Mouse (Mus musculus) CD8-positive naive resting alpha-beta T cell, adult 2 months (primary cell): ENCODE results near the gene Slmap.
A peak's percentile ranks its signal among the peaks of the same experiment; 100 is the strongest.
"Not testable (repeated sequence)": the region's sequence is repeated elsewhere in the genome, so short reads cannot be mapped to it uniquely, and the experiment has no call there.

Experiments
- DNase-seq, 2 experiments: peaks; one replicate each; pipeline ENCODE4 v3.0.0; 2022; ENCODE audit warnings: low read depth in 2 of 2, low spot score in 2 of 2

Slmap gene

GRCm38 (mm10) chr14:26533267-26533666, 1.5 kb downstream of the Slmap start:
- no peak for DNase-seq

GRCm38 (mm10) chr14:26532752-26533151, 2.0 kb downstream of the Slmap start:
- DNase-seq: no peak

GRCm38 (mm10) chr14:26531410-26532313, 3.1 kb downstream of the Slmap start:
- no peak for DNase-seq

- DNase-seq: no peak
Observed at GRCm38 (mm10) chr14:26530350-26530749, 4.4 kb downstream of the Slmap start.

DNA sequence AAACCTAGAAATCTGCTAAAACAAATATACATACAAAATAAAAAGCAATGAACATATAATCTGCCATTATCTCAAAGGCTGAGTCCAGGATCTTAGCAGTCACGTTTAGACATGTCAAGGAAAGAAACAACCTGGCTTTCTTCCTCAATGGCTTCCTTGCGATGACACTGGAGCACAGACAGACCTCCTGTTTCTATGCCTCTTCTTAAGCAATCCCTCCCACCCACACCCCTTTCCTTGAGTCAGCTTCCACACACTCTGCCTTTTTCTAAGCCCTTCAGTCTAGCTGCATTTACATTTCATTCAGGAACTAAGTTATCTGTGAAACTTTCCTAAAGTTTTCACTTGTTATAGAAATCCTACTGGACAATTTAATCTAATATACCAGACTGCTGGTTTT, 6.4 kb downstream of the Slmap start:
- DNase-seq: no peak

- no peak for DNase-seq
Observed at GRCm38 (mm10) chr14:26525955-26526354, 8.8 kb downstream of the Slmap start.

DNA sequence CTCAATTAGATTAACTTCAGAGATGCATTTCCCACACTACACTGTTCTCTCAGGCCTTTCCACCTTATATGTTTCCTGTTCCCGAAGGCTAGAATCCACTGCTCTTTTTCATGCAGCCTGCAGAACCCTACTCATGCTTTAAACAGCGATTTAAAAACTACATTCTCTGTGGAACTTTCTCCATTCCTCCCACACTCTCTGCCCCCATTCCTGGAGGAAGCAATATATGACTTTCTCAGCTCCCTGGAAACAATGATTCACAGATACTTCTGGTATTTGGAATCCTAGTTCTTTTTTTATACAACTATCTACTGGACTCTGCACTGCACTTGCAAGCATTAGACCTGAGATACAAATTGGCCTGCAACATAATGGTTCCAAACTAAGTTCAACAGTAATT, 11.6 kb downstream of the Slmap start:
- DNase-seq: no peak

DNA sequence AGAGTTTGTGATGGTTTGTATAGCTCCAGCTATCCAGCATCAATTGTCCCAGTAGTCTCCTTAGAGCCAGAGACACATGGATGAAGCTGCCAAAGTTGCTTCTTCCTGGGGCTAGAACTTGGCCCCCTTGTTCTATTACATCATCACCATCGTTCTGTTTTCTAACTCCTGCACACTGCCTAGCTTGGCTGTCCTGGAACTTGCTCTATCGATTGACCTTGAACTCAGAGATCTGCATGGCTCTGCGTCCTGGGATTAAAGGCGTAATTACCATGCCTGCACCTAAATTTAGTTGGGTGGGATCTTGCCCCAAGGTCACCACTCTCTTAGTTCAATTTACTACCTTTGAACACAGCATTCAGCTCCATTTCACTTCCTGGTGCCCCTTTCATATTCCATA, 14.9 kb downstream of the Slmap start:
- DNase-seq: no peak

GRCm38 (mm10) chr14:26517843-26518242, 16.9 kb downstream of the Slmap start:
- DNase-seq: no peak

DNA sequence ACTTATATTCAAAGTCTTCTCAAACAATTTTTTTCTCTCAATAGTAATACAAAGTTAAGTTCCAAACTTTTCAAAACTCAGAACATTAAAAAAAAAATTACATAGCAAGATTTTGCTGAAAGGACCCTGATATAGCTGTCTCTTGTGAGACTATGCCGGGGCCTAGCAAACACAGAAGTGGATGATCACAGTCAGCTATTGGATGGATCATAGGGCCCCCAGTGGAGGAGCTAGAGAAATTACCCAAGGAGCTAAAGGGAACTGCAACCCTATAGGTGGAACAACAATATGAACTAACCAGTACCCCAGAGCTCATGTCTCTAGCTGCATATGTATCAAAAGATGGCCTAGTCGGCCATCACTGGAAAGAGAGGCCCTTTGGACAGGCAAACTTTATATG, 18.5 kb downstream of the Slmap start:
- not testable (repeated sequence) for DNase-seq

DNA sequence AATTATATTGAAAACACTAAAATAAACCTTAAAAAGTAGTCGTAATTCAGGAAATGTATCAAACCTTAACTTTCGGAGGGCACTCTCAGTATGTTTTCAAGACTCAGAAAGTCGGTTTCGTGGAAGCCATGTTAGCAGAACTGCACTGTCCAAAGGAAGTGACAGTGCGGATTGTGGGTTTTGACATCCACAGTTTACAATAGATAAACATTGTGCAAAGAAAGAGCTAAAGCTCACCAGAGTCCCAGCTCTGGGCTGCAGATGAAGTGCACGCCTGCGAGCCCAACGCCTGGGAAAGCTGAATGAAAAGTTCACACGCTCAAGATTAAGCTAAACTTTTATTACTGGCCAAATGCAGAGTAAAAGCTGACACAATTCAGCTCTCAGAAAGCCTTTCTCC, 18.9 kb downstream of the Slmap start:
- peak in 1 of 2 experiments; percentile 12 for DNase-seq

GRCm38 (mm10) chr14:26510545-26510944, 24.2 kb downstream of the Slmap start:
- DNase-seq: no peak

DNA sequence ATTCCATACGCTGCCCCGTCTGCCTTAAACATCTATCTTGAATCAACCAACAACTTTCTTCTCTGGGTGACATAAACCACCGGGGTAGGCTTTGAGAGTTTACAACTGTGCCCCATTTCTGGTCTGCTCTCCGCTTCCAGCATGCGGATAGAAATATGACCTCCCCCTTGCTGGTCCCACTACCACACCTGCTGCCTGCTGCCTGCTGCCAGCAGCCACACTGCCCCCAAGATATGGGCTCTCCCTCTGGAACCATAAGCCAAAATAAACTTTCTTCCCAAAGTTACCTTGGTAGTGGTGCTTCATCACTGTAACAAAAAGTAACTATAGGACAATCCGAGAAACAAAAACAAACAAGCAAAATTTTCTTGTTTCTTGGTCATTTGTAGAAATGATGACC, 26.6 kb downstream of the Slmap start:
- no peak for DNase-seq

DNA sequence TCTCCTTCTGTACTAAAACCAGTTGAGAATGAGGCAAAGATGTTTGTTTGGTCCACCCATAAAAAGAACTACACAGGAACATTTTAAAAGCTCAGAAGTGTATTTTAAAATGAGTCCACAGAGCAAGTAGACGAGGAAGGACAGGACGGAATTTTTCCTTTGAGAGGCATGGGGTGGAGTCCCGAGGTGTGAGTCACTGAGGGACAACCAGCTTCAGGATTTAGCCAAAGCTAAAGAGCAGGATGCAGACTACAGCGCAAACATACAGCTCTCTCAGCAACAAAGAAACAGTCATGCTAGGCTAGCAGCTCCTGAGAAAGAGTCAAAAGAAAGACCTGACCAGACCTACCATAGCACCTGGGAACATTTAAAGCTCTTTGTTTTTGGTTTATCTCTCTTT, 27.4 kb downstream of the Slmap start:
- DNase-seq: no peak

DNA sequence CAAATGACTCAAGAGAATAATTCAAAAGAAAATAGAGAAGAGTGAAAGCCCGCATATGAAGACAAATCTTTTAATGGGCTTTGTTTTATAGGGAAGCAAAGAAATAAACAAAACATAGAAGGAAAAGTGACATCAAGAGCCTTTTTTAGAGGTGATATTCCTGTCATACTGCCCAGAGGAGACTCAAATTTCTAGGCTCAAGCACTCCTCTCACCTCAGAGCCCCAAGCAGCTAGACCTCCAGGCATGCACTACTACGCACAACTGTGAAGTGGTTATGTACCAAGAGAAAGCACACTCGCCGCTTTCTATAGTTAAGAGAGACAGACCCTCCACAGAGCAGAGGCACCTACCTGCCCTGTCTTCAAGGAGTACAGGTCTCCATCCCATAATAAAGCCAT, 30.2 kb downstream of the Slmap start:
- DNase-seq: no peak

- no peak for DNase-seq
Observed at GRCm38 (mm10) chr14:26500136-26500933, 34.4 kb downstream of the Slmap start.

- DNase-seq: no peak
Observed at GRCm38 (mm10) chr14:26495021-26495420, 39.7 kb downstream of the Slmap start.

DNA sequence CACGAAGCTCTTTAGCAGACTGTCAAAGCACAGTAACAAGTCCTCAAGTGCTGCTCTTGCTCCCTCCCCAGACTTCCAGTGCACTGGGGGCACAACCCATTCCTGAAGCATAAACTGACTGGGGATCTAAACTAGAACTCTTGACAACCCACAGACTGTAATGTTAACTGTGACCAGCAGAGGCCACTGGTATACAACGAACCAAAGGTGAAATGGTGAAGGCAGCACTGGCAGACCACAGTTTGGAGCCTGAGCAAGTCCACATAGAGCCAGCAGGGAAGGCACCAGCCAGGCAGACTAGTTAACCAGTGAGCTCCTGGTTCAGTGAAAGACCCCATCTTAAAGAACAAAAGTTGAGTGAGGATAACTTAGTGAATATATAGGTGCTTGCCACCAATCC, 43.6 kb downstream of the Slmap start:
- peak; percentile 46 to 73 for DNase-seq

GRCm38 (mm10) chr14:26488329-26489020, 46.3 kb downstream of the Slmap start:
- no peak for DNase-seq

DNA sequence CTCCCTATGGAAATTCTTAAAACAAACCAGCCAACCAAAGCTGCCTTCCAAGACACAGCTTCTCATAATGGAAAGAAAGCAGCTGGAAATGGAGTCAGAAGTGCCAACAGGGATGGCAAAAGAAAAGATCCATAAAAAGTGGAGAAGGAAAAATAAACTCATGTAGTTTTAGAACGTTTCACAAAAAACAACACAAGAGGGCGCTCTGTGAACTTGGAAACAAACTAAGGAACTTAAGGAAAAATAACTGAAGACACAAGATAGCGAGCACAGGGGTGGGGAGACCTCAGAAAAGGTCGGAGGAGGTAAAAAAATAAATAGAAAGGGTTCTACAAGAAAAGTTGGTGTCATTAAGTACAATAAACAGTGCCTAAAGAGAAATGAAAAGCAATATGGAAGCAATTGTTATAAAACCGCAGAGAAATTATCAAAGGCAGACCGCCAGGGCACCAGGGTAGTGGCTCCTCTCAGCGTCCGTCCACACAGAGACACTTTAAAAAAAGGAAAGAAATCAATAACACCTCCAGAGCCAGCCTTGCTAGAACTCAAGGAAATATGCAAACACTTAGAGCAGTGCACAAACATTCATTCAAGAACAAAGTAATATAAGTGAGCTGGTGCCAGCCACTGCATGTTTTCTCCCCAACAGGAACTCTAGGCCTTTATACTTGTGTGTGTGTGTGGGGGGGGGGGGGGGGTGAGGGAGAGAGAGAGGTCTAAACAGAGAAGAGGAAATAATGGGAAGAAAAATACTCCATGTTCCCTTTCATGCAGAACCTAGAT, 48.1 kb downstream of the Slmap start:
- no peak for DNase-seq

DNA sequence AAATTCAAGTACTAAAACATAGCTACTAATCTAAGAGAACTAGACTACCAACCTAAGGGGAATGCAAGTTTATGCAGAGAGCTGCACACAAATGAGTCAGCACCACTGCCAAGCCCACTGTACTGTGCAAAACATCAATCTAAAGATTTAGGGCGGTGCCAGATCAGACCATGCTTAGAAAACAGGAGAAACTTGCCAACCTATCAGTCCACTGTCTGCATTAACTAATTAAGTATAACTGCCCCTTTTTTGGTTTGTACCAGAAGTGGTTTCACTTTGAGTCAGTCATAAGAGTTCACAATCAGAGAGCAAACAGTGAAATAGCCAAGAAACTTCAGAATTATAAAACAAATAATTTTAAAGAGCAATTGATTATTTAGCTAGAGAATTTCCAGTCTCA, 53.3 kb downstream of the Slmap start:
- DNase-seq: no peak
